Mouse (Mus musculus) urinary bladder, postnatal 14 days (tissue): ENCODE measurements around the gene 2310003L06Rik.

Experiments used
- DNase-seq: peaks from one replicate; pipeline ENCODE4 v3.0.0; 2021; ENCODE audit warnings: low spot score

2310003L06Rik gene

DNA sequence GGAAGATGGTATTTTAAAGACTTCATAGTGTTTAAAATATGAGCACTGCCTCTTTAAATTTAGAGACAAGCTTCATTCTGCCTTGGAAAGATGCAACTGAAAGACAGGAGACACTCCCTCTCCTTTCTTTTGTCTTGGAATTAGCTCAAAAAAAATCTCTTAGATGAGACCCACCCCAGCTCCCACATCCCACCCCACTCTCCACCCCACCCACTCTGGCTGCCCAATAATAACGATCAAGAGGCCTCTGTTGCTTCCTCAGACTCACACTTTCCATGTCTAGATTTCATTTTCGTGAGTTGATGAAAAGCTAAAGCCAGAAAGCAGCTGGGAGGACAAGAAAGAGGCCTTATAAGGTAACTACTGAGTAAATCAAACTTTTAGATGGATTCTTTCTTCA, at the start of gene 2310003L06Rik, which contains the start of gene Gm28434:
Gene 2310003L06Rik (plus strand): TSS at position 259 of the 400 bp plus-strand sequence.
Gene Gm28434 (plus strand): TSS at position 317 of the 400 bp plus-strand sequence.
- DNase-seq = no peak

DNA sequence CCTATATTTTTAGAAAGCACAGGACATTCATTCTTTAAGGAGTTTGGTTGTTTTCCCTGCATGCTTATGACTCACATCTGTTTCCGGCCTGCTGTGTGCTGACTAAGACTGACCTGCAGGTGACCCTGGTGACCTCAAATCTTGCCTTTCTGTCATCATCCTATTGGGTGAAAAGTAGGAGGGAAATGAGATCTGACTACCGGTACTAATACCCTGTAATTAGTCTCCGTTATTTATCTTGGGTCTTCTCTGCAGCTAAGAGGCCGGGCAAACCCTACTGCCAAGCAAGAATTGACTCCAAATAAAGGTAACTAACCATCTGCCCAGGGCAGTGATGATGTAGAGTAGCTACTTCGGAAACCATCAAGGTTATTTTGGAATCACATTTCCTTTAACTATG, 43.9 kb upstream of the 2310003L06Rik start, which contains the start of gene Csn3:
Gene Csn3 (plus strand): TSS at position 208 of the 400 bp plus-strand sequence.
- no peak for DNase-seq

GRCm38 (mm10) chr5:87931603-87932002, 37.7 kb upstream of the 2310003L06Rik start:
- no peak for DNase-seq

GRCm38 (mm10) chr5:87940752-87941151, 28.5 kb upstream of the 2310003L06Rik start:
- DNase-seq = no peak

- no peak for DNase-seq
These were observed 26.7 kb upstream of the 2310003L06Rik start for GRCm38 (mm10) chr5:87942515-87942914.

DNA sequence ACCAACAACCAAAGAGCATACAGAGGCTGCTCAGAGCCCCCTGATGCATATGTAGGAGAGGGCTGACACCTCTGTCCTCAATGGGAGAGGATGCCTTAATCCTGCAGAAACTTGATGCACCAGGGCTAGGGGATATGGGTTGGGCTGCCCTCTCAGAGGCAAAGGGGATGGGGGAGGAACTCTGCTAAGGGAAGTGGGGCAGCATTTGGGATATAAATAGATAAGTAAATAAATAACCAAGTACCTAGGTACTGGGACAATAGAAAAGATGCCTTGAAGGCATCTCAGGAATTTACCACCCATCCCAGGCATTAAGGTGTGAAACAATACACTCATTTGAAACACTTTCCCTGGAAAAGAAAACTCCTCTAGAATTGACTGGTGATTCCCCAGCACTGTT, 17.4 kb upstream of the 2310003L06Rik start:
- DNase-seq = no peak

DNA sequence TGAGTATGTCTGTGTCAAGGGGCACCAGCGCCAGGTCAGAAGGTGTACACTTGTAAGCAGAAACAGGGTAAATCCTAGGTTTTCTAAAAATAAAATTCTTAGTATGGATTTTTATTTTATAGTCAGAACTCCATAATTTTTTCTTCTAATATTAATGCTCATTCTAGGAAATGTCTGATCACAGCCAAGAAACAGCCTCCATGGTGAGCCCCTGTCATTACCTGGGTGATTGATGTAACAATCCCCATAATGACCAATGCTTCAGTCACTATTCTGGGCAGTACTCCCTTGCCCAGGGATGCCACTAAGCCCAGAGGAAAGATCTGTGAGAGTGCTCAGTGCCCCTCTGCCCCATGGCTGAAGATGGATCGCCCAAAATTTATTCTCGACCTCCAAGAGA, 9.9 kb downstream of the 2310003L06Rik start, which contains the start of gene Cabs1:
Gene Cabs1 (plus strand): TSS at position 301 of the 400 bp plus-strand sequence.
- DNase-seq = no peak

DNA sequence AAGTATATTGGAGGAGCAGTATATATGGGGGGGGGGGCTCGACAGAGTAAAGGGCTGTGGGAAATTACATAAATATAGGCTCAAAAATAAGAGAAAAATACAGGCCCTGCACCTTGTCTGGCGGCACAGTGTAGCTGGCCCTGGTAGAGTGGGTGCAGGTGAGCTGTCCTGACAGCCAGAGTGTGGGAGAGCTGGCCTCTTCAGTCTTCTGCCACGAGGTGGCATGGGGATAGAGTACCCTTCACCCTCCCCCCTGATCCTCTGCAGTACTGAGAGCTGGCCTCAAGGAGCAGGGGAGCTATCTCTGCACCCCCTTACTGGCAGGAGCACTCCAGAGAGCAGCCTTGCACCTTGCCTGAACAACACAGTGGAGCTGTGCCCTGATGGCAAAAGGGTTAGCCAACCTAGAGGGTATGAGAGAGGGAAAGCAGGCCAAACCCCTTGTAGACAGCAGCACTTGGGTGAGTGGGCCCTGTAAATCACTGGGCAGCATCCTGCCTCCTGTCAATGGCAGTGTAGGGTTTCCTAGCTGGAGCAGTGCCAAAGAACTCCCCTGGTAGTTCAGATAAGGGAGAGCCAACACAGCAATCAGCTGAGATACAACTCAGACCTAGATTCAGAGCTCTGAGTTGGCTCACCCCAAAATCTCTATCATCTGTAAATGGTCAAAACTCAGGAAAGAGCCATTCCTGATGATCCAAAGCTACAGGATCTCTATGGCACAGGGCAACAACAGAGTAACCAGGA, 13.4 kb downstream of the 2310003L06Rik start:
- DNase-seq = no peak

GRCm38 (mm10) chr5:88002249-88002648, 33.0 kb downstream of the 2310003L06Rik start, which contains the start of gene Smr3a:
Gene Smr3a (plus strand): TSS chr5:88002549.
- no peak for DNase-seq

DNA sequence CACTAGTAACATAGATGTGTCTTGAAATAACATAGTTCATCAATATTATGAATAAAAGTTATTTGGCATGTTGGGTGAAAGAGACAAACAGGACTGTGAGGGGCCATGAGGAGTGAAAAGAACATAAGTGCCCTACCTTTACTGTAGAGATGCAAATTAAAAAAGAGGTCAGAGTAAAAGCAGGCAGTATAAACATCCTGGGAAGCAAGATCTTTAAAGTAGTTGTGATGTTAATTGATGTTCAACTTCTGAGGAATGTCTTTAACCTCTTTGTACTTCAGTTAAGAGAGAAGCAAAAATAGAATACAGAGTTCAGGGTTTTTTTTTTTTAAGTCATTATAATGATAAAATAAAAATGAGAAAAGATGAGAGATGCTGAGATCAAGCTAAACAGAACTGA, 36.0 kb downstream of the 2310003L06Rik start:
- DNase-seq = no peak
